Mouse (Mus musculus) thymus, postnatal 0 days (tissue): ENCODE results near the gene Dmrt3. TPM values are rescaled to one million over a fixed set of nuclear protein-coding genes. Genes with fewer than 3 reads are reported as not detected.

Source experiments
- polyA plus RNA-seq: library from polyadenylated mRNA; unstranded; fragments of >200 nt; fragmentation: Nextera tagmentation; extraction: Ambion mirVana; gene quantifications from 2 replicates; pipeline ENCODE4 v1.2.1, GENCODE M21; 2015

Dmrt3 gene
- polyA plus RNA-seq, 1 experiment from 2014 or later, result 2.3 TPM

Other genes starting within 250 kb of the Dmrt3 start
- gene Dmrt1, start 104.7 kb upstream of the Dmrt3 start, polyA plus RNA-seq, result not detected in 2 replicates
- gene Dmrt2, start 62.1 kb downstream of the Dmrt3 start, polyA plus RNA-seq, result 20.9 and 22.9 TPM in 2 replicates